Mouse (Mus musculus): ENCODE measurements at regions not wholly inside any gene's neighbourhood (a gene's known extent, or its start where the extent isn't known, plus 50 kb on each side); places are given as distances from the start of the nearest gene placed in this dataset.

DNA sequence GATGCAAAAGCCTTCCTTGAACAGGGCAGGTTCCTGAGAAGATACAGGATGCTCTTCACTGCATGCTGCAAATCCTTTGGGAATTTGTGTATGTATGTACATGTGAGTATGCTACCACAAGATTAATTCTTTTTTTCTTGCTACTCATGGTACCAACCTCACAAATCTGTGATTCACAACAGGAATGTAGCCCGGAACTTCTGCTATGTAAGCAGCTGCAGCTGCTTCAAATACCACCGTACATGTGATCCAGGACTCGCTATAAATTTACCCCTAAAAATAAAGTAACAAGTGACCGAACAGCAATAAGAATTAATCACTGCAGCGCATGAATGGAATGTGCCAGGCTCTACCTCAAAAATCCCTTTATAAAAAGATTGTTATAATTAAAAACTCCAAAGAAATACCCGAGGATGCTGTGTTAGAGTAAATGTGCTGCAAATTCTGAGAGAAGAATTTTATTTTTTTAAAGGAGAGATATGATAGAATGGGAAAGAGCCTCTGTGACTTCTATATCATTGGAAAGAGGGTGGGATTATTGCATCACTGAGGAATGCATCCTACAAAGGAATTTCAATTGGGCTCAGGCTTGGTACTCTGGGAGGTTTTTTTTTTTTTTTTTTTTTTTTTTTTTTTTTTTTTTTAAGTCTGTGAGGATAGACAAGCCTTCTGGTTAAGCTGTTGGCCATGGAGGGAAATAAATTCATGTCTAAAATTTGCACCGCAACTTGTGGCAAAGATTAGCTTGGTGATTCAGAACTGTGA lies 201.2 kb downstream of the Klf5 start:
- no peaks in the 10 kb centered on the region for H3K36me3 ChIP-seq (ENCODE audit: control insufficient read depth, insufficient read depth, low read length)
- no peak overlapping the region for H3K27ac ChIP-seq (replicated peaks in 1 of 2; ENCODE audit: control insufficient read depth in 1 of 2, insufficient read depth in 1 of 2, low read depth in 2 of 2, low read length in 2 of 2)
- no peaks in the 10 kb centered on the region for H3K27me3 ChIP-seq (ENCODE audit: control insufficient read depth, insufficient read depth, low read length)
- no peak for ATAC-seq (ENCODE audit: insufficient number of reproducible peaks, insufficient read depth, low FRiP score, low read depth)
- WGBS, result 57% methylated on average over 7 of the region's 7 CpGs
- H3K4me2 ChIP-seq (ENCODE audit: low read length), result no peak overlapping the region
- H3K4me1 ChIP-seq (ENCODE audit: control insufficient read depth in 2 of 2, insufficient read depth in 2 of 2, low read length in 2 of 2), result no peaks in the 10 kb centered on the region
- H3K9me3 ChIP-seq (ENCODE audit: control insufficient read depth, low read length), result peaks cover 3% of the 10 kb centered on the region; the same call in 1 of the 2 replicates
- H3K9ac ChIP-seq (ENCODE audit: low read length), result no peak overlapping the region
- H3K4me3 ChIP-seq (ENCODE audit: control insufficient read depth in 1 of 2, insufficient read depth in 1 of 2, low read depth in 1 of 2, low read length in 2 of 2), result no peak overlapping the region

DNA sequence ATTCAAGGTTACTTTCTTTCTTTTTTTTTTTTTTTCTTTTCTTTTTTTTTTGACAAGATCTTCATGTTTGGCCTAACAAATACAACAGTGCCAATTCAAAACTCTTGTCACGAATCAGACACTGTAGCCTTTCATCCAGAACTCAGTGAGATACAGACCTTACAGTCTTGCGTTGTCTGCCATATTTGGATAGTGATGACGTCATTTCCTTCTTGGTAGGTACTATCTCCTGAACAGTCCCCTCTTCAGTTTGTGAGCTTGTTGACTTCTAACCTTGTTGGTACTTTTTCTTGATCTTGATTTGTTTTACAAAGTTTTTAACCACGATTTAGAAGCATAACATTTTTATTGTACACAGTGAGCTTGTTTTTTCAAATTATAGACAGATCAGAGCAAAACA lies 206.4 kb downstream of the Klf5 start:
- no peaks in the 10 kb centered on the region for H3K36me3 ChIP-seq (ENCODE audit: control insufficient read depth, insufficient read depth, low read length)
- no peak overlapping the region for H3K27ac ChIP-seq (replicated peaks in 1 of 2; ENCODE audit: control insufficient read depth in 1 of 2, insufficient read depth in 1 of 2, low read depth in 2 of 2, low read length in 2 of 2)
- no peaks in the 10 kb centered on the region for H3K27me3 ChIP-seq (ENCODE audit: control insufficient read depth, insufficient read depth, low read length)
- no peak for ATAC-seq (ENCODE audit: insufficient number of reproducible peaks, insufficient read depth, low FRiP score, low read depth)
- no peak overlapping the region for H3K9ac ChIP-seq (ENCODE audit: low read length)
- no peak overlapping the region for H3K4me3 ChIP-seq (ENCODE audit: control insufficient read depth in 1 of 2, insufficient read depth in 1 of 2, low read depth in 1 of 2, low read length in 2 of 2)
- H3K4me1 ChIP-seq (ENCODE audit: control insufficient read depth in 2 of 2, insufficient read depth in 2 of 2, low read length in 2 of 2), result no peaks in the 10 kb centered on the region
- WGBS, result 55% methylated on average over 4 of the region's 4 CpGs
- no peak overlapping the region for H3K4me2 ChIP-seq (ENCODE audit: low read length)
- peaks cover 3% of the 10 kb centered on the region; the same call in 1 of the 2 replicates for H3K9me3 ChIP-seq (ENCODE audit: control insufficient read depth, low read length)

DNA sequence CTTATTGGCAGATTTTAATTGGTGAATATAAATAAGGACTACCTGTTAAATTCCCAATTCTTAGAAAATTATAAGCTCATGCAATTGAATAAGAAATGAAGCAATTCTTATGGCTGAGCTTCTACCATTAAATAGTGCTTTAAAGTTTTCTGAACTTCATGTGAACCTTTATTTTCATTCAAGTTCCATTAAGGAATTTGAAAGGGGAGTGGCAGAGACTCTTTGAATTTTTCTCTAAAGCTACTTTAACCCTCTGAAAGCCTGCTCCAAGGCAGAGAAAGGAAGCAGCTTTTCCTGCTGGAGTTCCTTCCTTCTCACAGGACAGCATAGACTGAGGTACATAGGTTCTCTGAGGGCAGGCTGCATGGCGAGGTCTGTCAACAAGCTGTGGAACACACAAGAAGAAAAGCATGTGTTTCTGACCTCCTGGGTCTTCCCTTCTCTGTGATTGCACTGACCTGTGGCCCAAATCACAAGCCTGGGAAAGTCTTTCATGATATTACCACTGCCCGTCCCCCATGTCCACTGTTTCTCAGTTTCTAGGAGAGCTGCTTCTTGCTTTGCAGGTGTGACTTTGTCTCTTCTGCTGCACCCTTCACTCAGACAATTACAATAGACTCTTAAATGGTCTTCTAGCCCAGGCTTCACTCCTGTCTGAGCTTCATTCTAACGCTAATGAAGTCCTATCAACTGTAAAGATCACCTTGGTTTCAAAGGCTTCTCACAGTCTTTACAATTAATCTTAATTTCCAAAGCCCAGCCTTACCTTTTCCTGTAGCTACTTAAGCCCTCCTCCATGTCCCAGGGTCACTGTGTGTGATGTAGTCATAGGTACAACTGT lies 211.4 kb downstream of the Klf5 start:
- H3K4me1 ChIP-seq (ENCODE audit: control insufficient read depth in 2 of 2, insufficient read depth in 2 of 2, low read length in 2 of 2), result no peaks in the 10 kb centered on the region
- H3K27ac ChIP-seq (replicated peaks in 1 of 2; ENCODE audit: control insufficient read depth in 1 of 2, insufficient read depth in 1 of 2, low read depth in 2 of 2, low read length in 2 of 2), result no peak overlapping the region
- H3K4me3 ChIP-seq (ENCODE audit: control insufficient read depth in 1 of 2, insufficient read depth in 1 of 2, low read depth in 1 of 2, low read length in 2 of 2), result no peak overlapping the region
- H3K36me3 ChIP-seq (ENCODE audit: control insufficient read depth, insufficient read depth, low read length), result no peaks in the 10 kb centered on the region
- WGBS, result 62% methylated on average over 3 of the region's 3 CpGs
- H3K4me2 ChIP-seq (ENCODE audit: low read length), result no peak overlapping the region
- no peak for ATAC-seq (ENCODE audit: insufficient number of reproducible peaks, insufficient read depth, low FRiP score, low read depth)
- no peaks in the 10 kb centered on the region for H3K27me3 ChIP-seq (ENCODE audit: control insufficient read depth, insufficient read depth, low read length)
- H3K9me3 ChIP-seq (ENCODE audit: control insufficient read depth, low read length), result no peaks in the 10 kb centered on the region
- H3K9ac ChIP-seq (ENCODE audit: low read length), result no peak overlapping the region

DNA sequence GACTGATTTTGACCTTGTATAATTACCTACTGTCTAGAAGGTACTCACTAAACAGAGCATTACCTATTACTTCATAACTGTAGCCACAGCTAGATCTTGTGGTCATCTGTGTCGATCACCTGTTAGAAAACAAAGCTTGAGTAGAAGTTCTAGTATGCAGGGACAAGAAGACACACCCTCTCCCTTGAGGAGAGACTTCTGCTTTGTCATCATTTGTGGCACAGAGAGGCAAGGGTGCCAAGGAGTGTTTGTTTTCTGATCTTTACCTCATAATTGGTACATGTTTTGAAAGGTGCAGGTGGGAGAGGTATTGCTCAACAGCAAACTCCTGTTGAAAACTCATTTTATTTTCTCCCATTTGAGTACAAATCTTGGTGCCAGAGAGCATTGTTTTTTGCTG lies 217.0 kb downstream of the Klf5 start:
- ATAC-seq (ENCODE audit: insufficient number of reproducible peaks, insufficient read depth, low FRiP score, low read depth), result no peak
- Histone ChIP-seq H3K9me3 (ENCODE audit: control insufficient read depth, low read length) (no peaks in the 10 kb centered on the region), H3K27ac (replicated peaks in 1 of 2; ENCODE audit: control insufficient read depth in 1 of 2, insufficient read depth in 1 of 2, low read depth in 2 of 2, low read length in 2 of 2) (no peak overlapping the region), H3K27me3 (ENCODE audit: control insufficient read depth, insufficient read depth, low read length) (no peaks in the 10 kb centered on the region), H3K4me3 (ENCODE audit: control insufficient read depth in 1 of 2, insufficient read depth in 1 of 2, low read depth in 1 of 2, low read length in 2 of 2) (no peak overlapping the region), H3K9ac (ENCODE audit: low read length) (no peak overlapping the region), H3K4me2 (ENCODE audit: low read length) (no peak overlapping the region), H3K4me1 (ENCODE audit: control insufficient read depth in 2 of 2, insufficient read depth in 2 of 2, low read length in 2 of 2) (no peaks in the 10 kb centered on the region), H3K36me3 (ENCODE audit: control insufficient read depth, insufficient read depth, low read length) (no peaks in the 10 kb centered on the region)
- WGBS, result 100% methylated on average over 1 of the region's 1 CpGs

DNA sequence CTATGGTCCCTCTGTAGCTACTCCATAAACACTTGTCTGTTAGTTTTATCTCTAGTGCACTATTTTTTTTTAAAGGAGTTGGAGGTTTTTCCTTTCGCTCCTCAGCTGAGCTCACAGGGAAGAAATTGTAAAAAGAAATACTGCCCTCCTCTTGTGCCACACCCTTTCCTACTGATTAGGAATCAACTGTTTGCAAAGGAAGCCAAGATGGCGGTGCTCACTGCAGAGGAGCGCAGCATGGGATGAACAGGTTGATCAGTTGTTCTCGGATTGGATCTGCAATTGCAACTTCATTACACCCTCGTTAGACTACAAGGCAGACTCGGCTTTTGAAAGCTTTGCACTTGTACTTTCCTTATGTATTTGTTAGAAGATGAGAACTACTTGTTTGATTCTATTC lies 218.2 kb downstream of the Klf5 start:
- Histone ChIP-seq H3K27me3 (ENCODE audit: control insufficient read depth, insufficient read depth, low read length) (no peaks in the 10 kb centered on the region), H3K4me2 (ENCODE audit: low read length) (no peak overlapping the region), H3K36me3 (ENCODE audit: control insufficient read depth, insufficient read depth, low read length) (no peaks in the 10 kb centered on the region), H3K9ac (ENCODE audit: low read length) (no peak overlapping the region), H3K27ac (replicated peaks in 1 of 2; ENCODE audit: control insufficient read depth in 1 of 2, insufficient read depth in 1 of 2, low read depth in 2 of 2, low read length in 2 of 2) (no peak overlapping the region), H3K9me3 (ENCODE audit: control insufficient read depth, low read length) (no peaks in the 10 kb centered on the region), H3K4me1 (ENCODE audit: control insufficient read depth in 2 of 2, insufficient read depth in 2 of 2, low read length in 2 of 2) (no peaks in the 10 kb centered on the region), H3K4me3 (ENCODE audit: control insufficient read depth in 1 of 2, insufficient read depth in 1 of 2, low read depth in 1 of 2, low read length in 2 of 2) (no peak overlapping the region)
- 76% methylated on average over 6 of the region's 6 CpGs for WGBS
- no peak for ATAC-seq (ENCODE audit: insufficient number of reproducible peaks, insufficient read depth, low FRiP score, low read depth)

DNA sequence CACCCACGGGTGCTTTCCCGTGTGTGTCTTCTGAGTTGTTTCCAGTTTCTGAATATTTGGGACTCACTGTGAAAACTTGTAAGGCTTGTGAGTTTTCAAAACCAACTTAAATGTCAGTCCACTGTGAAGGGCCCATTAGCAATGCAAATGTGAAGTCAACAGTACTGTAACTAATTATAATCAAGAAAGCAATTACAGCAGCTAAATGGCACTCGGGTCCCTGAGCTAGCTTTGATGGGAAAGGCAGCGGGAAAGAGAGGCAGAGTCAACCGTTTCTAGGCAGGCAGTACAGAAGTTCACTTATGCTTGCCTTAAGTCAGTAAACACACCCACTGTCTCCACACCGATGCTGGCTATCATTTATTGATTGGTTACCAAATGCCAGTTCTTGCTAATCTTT lies 221.9 kb downstream of the Klf5 start:
- Histone ChIP-seq H3K27ac (replicated peaks in 1 of 2; ENCODE audit: control insufficient read depth in 1 of 2, insufficient read depth in 1 of 2, low read depth in 2 of 2, low read length in 2 of 2) (no peak overlapping the region), H3K4me3 (ENCODE audit: control insufficient read depth in 1 of 2, insufficient read depth in 1 of 2, low read depth in 1 of 2, low read length in 2 of 2) (no peak overlapping the region), H3K9me3 (ENCODE audit: control insufficient read depth, low read length) (no peaks in the 10 kb centered on the region), H3K27me3 (ENCODE audit: control insufficient read depth, insufficient read depth, low read length) (no peaks in the 10 kb centered on the region), H3K9ac (ENCODE audit: low read length) (no peak overlapping the region), H3K4me1 (ENCODE audit: control insufficient read depth in 2 of 2, insufficient read depth in 2 of 2, low read length in 2 of 2) (no peaks in the 10 kb centered on the region), H3K36me3 (ENCODE audit: control insufficient read depth, insufficient read depth, low read length) (no peaks in the 10 kb centered on the region), H3K4me2 (ENCODE audit: low read length) (no peak overlapping the region)
- 84% methylated on average over 6 of the region's 6 CpGs for WGBS
- ATAC-seq (ENCODE audit: insufficient number of reproducible peaks, insufficient read depth, low FRiP score, low read depth), result no peak

DNA sequence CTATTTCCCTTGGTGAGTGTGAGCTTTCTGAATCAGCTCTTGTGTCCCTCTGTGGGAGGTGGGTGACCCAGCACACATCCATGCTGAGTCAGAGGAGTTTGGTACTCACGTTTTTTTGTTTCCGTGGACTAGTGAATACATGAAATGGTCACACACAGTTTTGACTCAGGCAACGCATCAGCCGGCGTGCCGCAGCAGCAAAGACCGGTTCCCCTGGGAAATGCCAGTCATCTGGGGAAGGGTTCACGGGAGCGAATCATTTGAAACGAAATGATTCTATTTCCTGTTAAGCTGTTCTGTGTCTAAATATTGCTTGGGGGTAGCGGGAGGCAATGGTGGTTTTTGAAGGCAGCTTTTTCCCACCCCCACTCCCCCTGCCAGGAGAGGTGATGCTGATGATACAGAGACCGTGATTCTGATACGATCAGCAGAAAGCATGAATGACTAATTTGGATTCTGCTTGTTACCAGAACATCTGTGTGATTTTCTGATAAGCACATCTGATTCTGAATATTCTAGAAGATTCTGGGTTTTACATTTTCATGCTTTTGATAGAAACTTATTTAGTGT lies 223.5 kb downstream of the Klf5 start:
- Histone ChIP-seq H3K4me2 (ENCODE audit: low read length) (no peak overlapping the region), H3K36me3 (ENCODE audit: control insufficient read depth, insufficient read depth, low read length) (no peaks in the 10 kb centered on the region), H3K27me3 (ENCODE audit: control insufficient read depth, insufficient read depth, low read length) (no peaks in the 10 kb centered on the region), H3K9me3 (ENCODE audit: control insufficient read depth, low read length) (no peaks in the 10 kb centered on the region), H3K4me1 (ENCODE audit: control insufficient read depth in 2 of 2, insufficient read depth in 2 of 2, low read length in 2 of 2) (no peaks in the 10 kb centered on the region), H3K4me3 (ENCODE audit: control insufficient read depth in 1 of 2, insufficient read depth in 1 of 2, low read depth in 1 of 2, low read length in 2 of 2) (no peak overlapping the region), H3K9ac (ENCODE audit: low read length) (no peak overlapping the region), H3K27ac (replicated peaks in 1 of 2; ENCODE audit: control insufficient read depth in 1 of 2, insufficient read depth in 1 of 2, low read depth in 2 of 2, low read length in 2 of 2) (no peak overlapping the region)
- no peak for ATAC-seq (ENCODE audit: insufficient number of reproducible peaks, insufficient read depth, low FRiP score, low read depth)
- WGBS, result 85% methylated on average over 13 of the region's 13 CpGs
